Mouse (Mus musculus): ENCODE measurements around the gene Lrwd1. TPM values are rescaled to one million over a fixed set of nuclear protein-coding genes. Genes with fewer than 3 reads are reported as not detected.

The Lrwd1 gene
- 16.1 and 20.1 TPM in 2 replicates for polyA plus RNA-seq (2012; rRNA removed; ENCODE audit: low replicate concordance)

GRCm38 (mm10) chr5:136135571-136136291 lies at the start of gene Lrwd1, which contains the start of gene Alkbh4:
Gene Lrwd1 (minus strand): TSS chr5:136136074.
Gene Alkbh4 (plus strand): TSS chr5:136136146.

GRCm38 (mm10) chr5:136170512-136171362 lies 34.9 kb upstream of the Lrwd1 start, which contains the start of gene Orai2:
Gene Orai2 (minus strand): TSS chr5:136170713.

GRCm38 (mm10) chr5:136115891-136116783 lies 19.7 kb downstream of the Lrwd1 start, which contains the start of gene Polr2j:
Gene Polr2j (plus strand): TSS chr5:136116631.

GRCm38 (mm10) chr5:136083669-136084107 lies 52.2 kb downstream of the Lrwd1 start, which contains the start of gene Rasa4:
Gene Rasa4 (plus strand): TSS chr5:136083916.

Other genes with a start within 250 kb of the Lrwd1 start
- gene Hspb1, start 248.2 kb downstream of the Lrwd1 start, polyA plus RNA-seq (2012; rRNA removed; ENCODE audit: low replicate concordance), result 120 and 146 TPM in 2 replicates
- gene Ywhag, start 201.5 kb downstream of the Lrwd1 start, polyA plus RNA-seq (2012; rRNA removed; ENCODE audit: low replicate concordance), result 26.7 and 34.1 TPM in 2 replicates
- 3.5 and 6.9 TPM in 2 replicates for gene Ssc4d, start 161.5 kb downstream of the Lrwd1 start, polyA plus RNA-seq (2012; rRNA removed; ENCODE audit: low replicate concordance)
- not detected in 2 replicates for gene Zp3, start 156.0 kb downstream of the Lrwd1 start, polyA plus RNA-seq (2012; rRNA removed; ENCODE audit: low replicate concordance)
- gene Dtx2, start 141.3 kb downstream of the Lrwd1 start, polyA plus RNA-seq (2012; rRNA removed; ENCODE audit: low replicate concordance), result 11.6 and 17.4 TPM in 2 replicates
- gene Upk3b, start 97.6 kb downstream of the Lrwd1 start, polyA plus RNA-seq (2012; rRNA removed; ENCODE audit: low replicate concordance), result 3.5 and 5.5 TPM in 2 replicates
- gene Upk3bl, start 81.6 kb downstream of the Lrwd1 start, polyA plus RNA-seq (2012; rRNA removed; ENCODE audit: low replicate concordance), result 2.7 and 3.6 TPM in 2 replicates
- gene Rasa4, start 52.2 kb downstream of the Lrwd1 start, polyA plus RNA-seq (2012; rRNA removed; ENCODE audit: low replicate concordance), result 26.6 and 29.5 TPM in 2 replicates
- 36.7 and 37.2 TPM in 2 replicates for gene Polr2j, start 19.4 kb downstream of the Lrwd1 start, polyA plus RNA-seq (2012; rRNA removed; ENCODE audit: low replicate concordance)
- gene Alkbh4, start 72 bp upstream of the Lrwd1 start, polyA plus RNA-seq (2012; rRNA removed; ENCODE audit: low replicate concordance), result 24.4 and 28.3 TPM in 2 replicates
- 16.5 and 40.4 TPM in 2 replicates for gene Orai2, start 34.6 kb upstream of the Lrwd1 start, polyA plus RNA-seq (2012; rRNA removed; ENCODE audit: low replicate concordance)
- gene Prkrip1, start 62.9 kb upstream of the Lrwd1 start, polyA plus RNA-seq (2012; rRNA removed; ENCODE audit: low replicate concordance), result 3.4 and 5.4 TPM in 2 replicates
- gene Sh2b2, start 110.5 kb upstream of the Lrwd1 start, polyA plus RNA-seq (2012; rRNA removed; ENCODE audit: low replicate concordance), result 3.0 and 4.7 TPM in 2 replicates

All from duodenum, adult 2 months (tissue).